Mouse (Mus musculus): ENCODE measurements around the gene Slc6a1.

DNA sequence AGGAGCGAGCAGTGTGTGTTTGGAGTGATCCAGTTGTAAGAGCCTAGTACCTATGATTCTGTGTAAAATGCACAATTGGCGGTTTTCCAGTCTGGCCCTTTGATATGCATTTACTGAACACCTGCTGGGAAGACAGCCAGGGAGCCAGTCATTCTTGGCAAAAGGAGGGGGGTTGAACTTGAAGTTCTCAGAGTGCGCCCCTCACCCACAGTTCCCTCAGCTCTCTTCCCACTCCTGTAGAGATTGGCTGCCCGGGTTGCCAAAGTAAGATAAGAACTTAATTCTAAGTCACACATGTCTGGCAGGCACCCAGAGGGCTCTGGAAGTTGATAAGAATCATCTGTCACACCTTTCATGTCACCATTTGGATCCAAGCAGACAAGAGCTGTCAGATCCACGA is 18.0 kb upstream of the Slc6a1 start:
- TF ChIP-seq CTCF (IDR thresholded peaks at IDR 0.05; ENCODE audit: low read depth): no peak
- TF ChIP-seq EP300 (IDR thresholded peaks at IDR 0.05; ENCODE audit: low read depth): no peak
